Mouse (Mus musculus): Measurements from ENCODE around the gene Polk. TPM values are rescaled to one million over a fixed set of nuclear protein-coding genes. Genes with fewer than 3 reads are reported as not detected.

The Polk gene
- polyA plus RNA-seq, 1 experiment from 2014 or later = 10.2 TPM

DNA sequence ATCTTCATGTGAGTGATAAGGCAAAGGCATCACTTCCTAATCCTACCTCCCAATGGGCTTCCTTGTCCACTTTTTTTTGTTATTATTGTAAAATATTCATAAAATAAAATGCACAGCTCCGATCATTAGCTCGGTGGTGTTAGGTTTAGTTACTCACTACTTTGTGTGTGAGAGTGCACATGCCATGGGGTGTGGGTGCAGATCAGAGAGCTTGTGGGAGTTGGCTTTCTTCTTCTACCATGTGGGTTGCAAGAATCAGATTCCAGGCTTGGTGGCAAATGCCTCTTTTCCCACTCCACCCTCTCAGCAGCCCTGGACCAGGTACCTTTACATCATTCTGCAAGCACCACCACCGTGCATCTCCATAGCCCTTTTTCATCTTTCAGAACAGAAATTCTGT is 89.8 kb downstream of the Polk start:
- no peak for DNase-seq
- WGBS = 90% methylated on average over 3 of the region's 3 CpGs

GRCm38 (mm10) chr13:96451386-96452140 is 90.8 kb downstream of the Polk start:
- Histone ChIP-seq H3K4me2 (no peak overlapping the region), H3K27me3 (ENCODE audit: insufficient read depth, low read length) (no peaks in the 10 kb centered on the region), H3K4me1 (ENCODE audit: insufficient read depth) (no peaks in the 10 kb centered on the region), H3K4me3 (ENCODE audit: low read depth, low read length) (no peak overlapping the region), H3K27ac (ENCODE audit: low read depth) (no peak overlapping the region), H3K9ac (no peak overlapping the region), H3K36me3 (ENCODE audit: insufficient read depth) (no peaks in the 10 kb centered on the region), H3K9me3 (ENCODE audit: low read depth, low read length) (no peaks in the 10 kb centered on the region)
- no peak for TF ChIP-seq CTCF (IDR thresholded peaks at IDR 0.05; ENCODE audit: low read depth)
- DNase-seq (no peak), ATAC-seq (ENCODE audit: insufficient read depth) (no peak)
- WGBS = 78% methylated on average over 11 of the region's 11 CpGs

More for the DNA sequence above, 89.8 kb downstream of the Polk start:
- no peaks in the 10 kb centered on the region for H3K9me3 ChIP-seq (ENCODE audit: low read depth, low read length)
- TF ChIP-seq CTCF (IDR thresholded peaks at IDR 0.05; ENCODE audit: low read depth) = no peak
- no peak overlapping the region for H3K4me2 ChIP-seq
- no peak overlapping the region for H3K9ac ChIP-seq
- no peak overlapping the region for H3K27ac ChIP-seq (ENCODE audit: low read depth)
- no peaks in the 10 kb centered on the region for H3K36me3 ChIP-seq (ENCODE audit: insufficient read depth)
- no peak for ATAC-seq (ENCODE audit: insufficient read depth)
- H3K4me1 ChIP-seq (ENCODE audit: insufficient read depth) = no peaks in the 10 kb centered on the region
- H3K27me3 ChIP-seq (ENCODE audit: insufficient read depth, low read length) = no peaks in the 10 kb centered on the region
- H3K4me3 ChIP-seq (ENCODE audit: low read depth, low read length) = no peak overlapping the region

- Histone ChIP-seq H3K4me3 (ENCODE audit: low read depth, low read length) (no peak overlapping the region), H3K4me1 (ENCODE audit: insufficient read depth) (no peaks in the 10 kb centered on the region), H3K9ac (no peak overlapping the region), H3K9me3 (ENCODE audit: low read depth, low read length) (no peaks in the 10 kb centered on the region), H3K27ac (ENCODE audit: low read depth) (0 out of 2 replicates have a peak overlapping the region, but pooled peaks have one; percentile 25), H3K36me3 (ENCODE audit: insufficient read depth) (no peaks in the 10 kb centered on the region), H3K27me3 (ENCODE audit: insufficient read depth, low read length) (no peaks in the 10 kb centered on the region), H3K4me2 (no peak overlapping the region)
- TF ChIP-seq CTCF (IDR thresholded peaks at IDR 0.05; ENCODE audit: low read depth) = no peak
- 74% methylated on average over 7 of the region's 7 CpGs for WGBS
- DNase-seq (peak; percentile 42), ATAC-seq (ENCODE audit: insufficient read depth) (no peak)
Observed at GRCm38 (mm10) chr13:96450869-96451268, 91.5 kb downstream of the Polk start.

DNA sequence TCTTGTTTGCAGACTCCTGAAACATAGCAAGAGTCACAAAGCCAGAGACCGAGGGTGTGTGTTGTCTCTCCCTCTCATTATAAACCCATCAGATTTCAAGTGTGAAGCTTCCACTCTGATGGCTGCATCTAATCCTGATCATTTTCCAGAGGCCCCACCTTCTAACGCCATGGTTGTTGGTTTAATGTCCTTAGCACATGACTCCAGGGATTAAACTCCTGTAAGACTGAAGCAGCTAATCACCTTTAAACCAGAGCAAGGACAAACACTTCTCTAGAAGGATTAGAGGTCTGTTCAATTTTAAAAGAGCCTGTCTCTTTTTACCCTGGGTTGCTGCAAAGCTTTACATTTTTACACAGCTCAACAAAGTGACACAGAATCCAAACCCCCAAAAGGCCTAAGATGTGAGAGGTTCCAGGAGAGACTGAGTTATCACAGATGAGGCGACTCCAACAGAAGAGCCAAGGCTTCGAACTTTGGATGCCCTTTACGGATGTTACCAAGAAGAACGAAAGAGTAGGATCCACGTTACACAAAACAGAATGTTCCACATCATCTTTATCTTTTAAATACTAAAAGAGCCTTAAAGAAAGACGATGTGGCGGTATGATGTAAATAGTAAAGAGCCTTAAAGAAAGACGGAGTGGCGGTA is 92.0 kb downstream of the Polk start:
- TF ChIP-seq CTCF (IDR thresholded peaks at IDR 0.05; ENCODE audit: low read depth) = no peak
- ATAC-seq (ENCODE audit: insufficient read depth) = no peak
- DNase-seq = peak; percentile 41
- WGBS = 58% methylated on average over 11 of the region's 11 CpGs
- Histone ChIP-seq H3K9ac (no peak overlapping the region), H3K36me3 (ENCODE audit: insufficient read depth) (no peaks in the 10 kb centered on the region), H3K9me3 (ENCODE audit: low read depth, low read length) (no peaks in the 10 kb centered on the region), H3K4me1 (ENCODE audit: insufficient read depth) (no peaks in the 10 kb centered on the region), H3K27ac (ENCODE audit: low read depth) (peak overlapping the region; percentile 25; the same call in 1 of the 2 replicates), H3K4me2 (no peak overlapping the region), H3K4me3 (ENCODE audit: low read depth, low read length) (no peak overlapping the region), H3K27me3 (ENCODE audit: insufficient read depth, low read length) (no peaks in the 10 kb centered on the region)

- Histone ChIP-seq H3K27me3 (ENCODE audit: insufficient read depth, low read length) (no peaks in the 10 kb centered on the region), H3K4me3 (ENCODE audit: low read depth, low read length) (no peak overlapping the region), H3K4me2 (no peak overlapping the region), H3K27ac (ENCODE audit: low read depth) (no peak overlapping the region), H3K9ac (no peak overlapping the region), H3K9me3 (ENCODE audit: low read depth, low read length) (peaks cover 3% of the 10 kb centered on the region; the same call in 1 of the 2 replicates), H3K36me3 (ENCODE audit: insufficient read depth) (no peaks in the 10 kb centered on the region), H3K4me1 (ENCODE audit: insufficient read depth) (no peaks in the 10 kb centered on the region)
- ATAC-seq (ENCODE audit: insufficient read depth) (no peak), DNase-seq (no peak)
- no peak for TF ChIP-seq CTCF (IDR thresholded peaks at IDR 0.05; ENCODE audit: low read depth)
- 85% methylated on average over 4 of the region's 4 CpGs for WGBS
Observed at GRCm38 (mm10) chr13:96440436-96440835, 101.9 kb downstream of the Polk start.

DNA sequence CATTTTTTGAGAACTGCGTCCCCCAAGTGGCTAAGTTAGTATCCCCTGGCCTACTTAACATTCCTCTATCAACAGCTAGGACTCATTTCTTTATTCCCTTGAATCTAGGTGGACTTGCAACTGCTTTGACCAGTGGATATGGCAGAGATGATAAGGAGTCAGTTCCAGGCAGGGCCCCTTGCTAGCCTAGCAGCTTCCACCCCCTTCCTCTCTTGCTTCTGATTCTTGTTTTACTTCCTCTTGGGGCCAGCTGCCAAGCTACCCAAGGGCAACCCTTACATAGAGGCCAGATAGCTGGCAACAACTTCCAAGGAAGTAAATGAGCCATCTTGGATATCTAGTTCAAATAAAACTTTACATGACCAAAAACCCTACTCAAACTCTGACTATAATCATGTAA is 105.5 kb downstream of the Polk start:
- Histone ChIP-seq H3K4me1 (ENCODE audit: insufficient read depth) (peaks cover 11% of the 10 kb centered on the region; the same call in 1 of the 2 replicates), H3K4me2 (no peak overlapping the region), H3K9ac (no peak overlapping the region), H3K27me3 (ENCODE audit: insufficient read depth, low read length) (no peaks in the 10 kb centered on the region), H3K4me3 (ENCODE audit: low read depth, low read length) (no peak overlapping the region), H3K9me3 (ENCODE audit: low read depth, low read length) (peaks cover 3% of the 10 kb centered on the region; the same call in 1 of the 2 replicates), H3K27ac (ENCODE audit: low read depth) (no peak overlapping the region), H3K36me3 (ENCODE audit: insufficient read depth) (no peaks in the 10 kb centered on the region)
- no peak for ATAC-seq (ENCODE audit: insufficient read depth)
- no peak for TF ChIP-seq CTCF (IDR thresholded peaks at IDR 0.05; ENCODE audit: low read depth)
- WGBS = 85% methylated on average over 1 of the region's 1 CpGs
- DNase-seq = no peak

DNA sequence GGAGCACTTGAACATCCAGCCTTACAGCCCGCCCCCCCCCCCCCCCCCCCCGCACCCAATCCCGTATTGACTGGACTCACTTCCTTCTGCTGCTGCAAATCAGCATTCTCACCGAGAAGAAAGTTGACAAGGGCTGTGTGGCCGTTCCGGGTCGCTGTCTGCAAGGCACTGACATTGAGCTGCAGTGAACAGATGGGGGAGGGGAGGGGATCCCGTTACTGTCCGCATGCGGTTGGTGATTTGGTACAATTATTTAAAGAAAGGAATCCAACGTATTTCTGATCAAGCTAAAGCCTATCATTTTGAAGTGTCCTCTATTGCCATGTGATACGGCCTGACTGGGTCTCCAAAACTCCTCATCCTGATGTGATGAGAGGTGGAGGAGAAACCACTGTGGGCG is 106.6 kb downstream of the Polk start:
- Histone ChIP-seq H3K27me3 (ENCODE audit: insufficient read depth, low read length) (no peaks in the 10 kb centered on the region), H3K4me3 (ENCODE audit: low read depth, low read length) (no peak overlapping the region), H3K27ac (ENCODE audit: low read depth) (no peak overlapping the region), H3K9ac (no peak overlapping the region), H3K4me1 (ENCODE audit: insufficient read depth) (peaks cover 11% of the 10 kb centered on the region; the same call in 1 of the 2 replicates), H3K9me3 (ENCODE audit: low read depth, low read length) (peaks cover 3% of the 10 kb centered on the region; the same call in 1 of the 2 replicates), H3K4me2 (no peak overlapping the region; the same call in 1 of the 2 replicates), H3K36me3 (ENCODE audit: insufficient read depth) (no peaks in the 10 kb centered on the region)
- ATAC-seq (ENCODE audit: insufficient read depth) (no peak), DNase-seq (peak; percentile 43)
- 28% methylated on average over 11 of the region's 13 CpGs for WGBS
- no peak; the same call in 1 of the 2 replicates for TF ChIP-seq CTCF (IDR thresholded peaks at IDR 0.05; ENCODE audit: low read depth)
